Mouse (Mus musculus): ENCODE measurements around the gene BC005537.

- TF ChIP-seq POLR2A (IDR thresholded peaks at IDR 0.05; ENCODE audit: extremely low read depth, insufficient read depth, low read length) (0 out of 2 replicates have a peak, but pooled peaks have one; percentile 41), CTCF (IDR thresholded peaks at IDR 0.05; ENCODE audit: low read depth, low read length) (no peak)
Observed at GRCm38 (mm10) chr13:24761403-24762227, 39.8 kb upstream of the BC005537 start, which contains the start of gene Gmnn.
